Mouse (Mus musculus): Measurements from ENCODE around the gene Dkk2.
"Not testable (repeated sequence)": the region's sequence is repeated elsewhere in the genome, so short reads cannot be mapped to it uniquely, and the experiment has no call there.

Dkk2 gene

DNA sequence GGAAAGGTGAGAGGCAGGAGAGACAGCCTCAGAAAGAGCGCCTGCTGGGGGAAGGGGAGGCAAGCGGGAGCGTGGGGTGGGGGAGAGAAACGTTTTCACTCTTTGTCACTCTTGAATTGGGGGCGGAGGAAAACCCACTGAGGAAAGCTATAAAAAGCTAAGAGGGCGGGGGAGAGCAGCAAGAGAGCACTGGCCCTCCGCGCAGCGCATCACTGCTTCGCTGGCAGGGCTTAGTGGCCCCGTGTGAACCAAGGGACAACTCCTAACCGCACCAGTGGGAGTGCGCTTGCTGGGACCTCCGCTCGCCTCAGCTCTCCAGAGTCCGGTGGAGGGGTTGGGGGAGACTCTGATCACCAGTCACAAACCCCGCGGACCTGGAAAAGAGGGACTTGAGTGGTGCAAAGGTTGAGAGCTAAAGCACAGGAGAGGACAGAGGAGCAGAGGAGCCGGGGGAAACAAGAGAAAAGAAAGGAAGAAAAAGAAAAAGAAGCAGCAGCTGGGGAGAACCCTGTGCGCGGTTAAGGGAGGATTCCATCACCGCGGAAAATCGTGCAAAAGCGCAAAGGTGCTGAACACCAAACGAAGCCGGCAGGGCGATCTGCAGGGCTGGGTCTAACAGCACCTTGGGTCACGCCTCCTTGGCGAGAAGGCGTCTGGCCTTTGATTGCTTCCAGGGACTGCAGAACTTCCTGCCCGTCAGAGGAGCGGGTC, at the start of gene Dkk2:
TSS of gene Dkk2 (plus strand) at position 181 of the 711 bp plus-strand sequence.
- peak; percentile 71 for DNase-seq

DNA sequence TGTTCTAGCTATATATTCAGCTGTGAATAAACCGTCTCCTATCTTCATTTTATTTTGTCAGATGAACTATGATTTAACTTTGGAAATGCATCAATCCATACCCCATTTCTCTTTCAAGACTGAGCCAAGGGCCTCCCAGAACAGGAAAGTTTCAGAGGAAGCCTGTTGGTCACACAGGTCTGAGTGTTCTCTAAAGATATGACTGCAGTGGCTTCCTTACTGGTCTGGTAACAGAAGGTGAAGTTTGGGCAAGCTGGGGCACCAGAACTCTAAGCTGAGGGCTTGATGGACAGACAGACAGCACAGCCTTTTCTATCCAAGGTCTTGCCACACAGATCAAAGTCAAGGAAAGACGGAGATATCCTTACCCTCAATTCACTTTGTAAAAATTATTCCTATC, 48.4 kb upstream of the Dkk2 start:
- DNase-seq, result no peak

DNA sequence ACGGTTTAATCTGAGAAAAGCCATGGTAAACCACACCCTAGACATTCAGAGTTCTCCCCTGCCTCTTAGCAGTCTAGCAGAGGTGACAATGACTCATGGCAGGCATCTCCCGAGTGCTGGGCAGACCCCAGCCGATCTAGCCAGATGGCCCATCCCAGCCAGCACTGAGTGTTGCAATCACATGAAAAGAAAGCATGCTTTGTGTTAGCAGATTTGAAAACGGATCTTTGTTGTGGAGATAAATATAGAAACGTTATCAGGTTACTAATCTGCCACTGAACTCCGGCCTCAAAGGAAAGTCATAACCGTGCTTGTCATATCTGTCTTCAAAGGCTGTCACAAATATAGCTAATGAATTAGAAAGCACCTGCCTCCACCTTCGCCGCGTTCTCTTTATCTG, 47.4 kb upstream of the Dkk2 start:
- no peak for DNase-seq

DNA sequence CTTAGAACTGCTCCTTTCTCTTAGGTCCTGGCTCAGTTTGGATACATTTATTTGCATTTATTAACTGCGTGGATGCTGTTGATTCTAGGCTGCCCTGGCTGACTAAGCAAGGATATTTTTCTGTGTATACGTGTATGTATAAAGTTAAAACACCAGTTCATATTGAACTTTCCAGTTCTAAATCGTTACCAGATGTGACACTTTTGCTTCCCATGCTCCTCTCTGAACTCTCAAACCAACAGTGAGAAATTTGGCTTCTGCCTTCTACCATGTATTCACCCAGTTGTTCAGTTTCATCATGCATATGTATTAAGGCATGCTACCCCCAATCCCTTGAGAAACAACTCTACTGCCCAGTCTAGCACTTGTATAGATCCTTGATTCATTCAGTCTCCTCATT, 45.0 kb upstream of the Dkk2 start:
- DNase-seq, result no peak

DNA sequence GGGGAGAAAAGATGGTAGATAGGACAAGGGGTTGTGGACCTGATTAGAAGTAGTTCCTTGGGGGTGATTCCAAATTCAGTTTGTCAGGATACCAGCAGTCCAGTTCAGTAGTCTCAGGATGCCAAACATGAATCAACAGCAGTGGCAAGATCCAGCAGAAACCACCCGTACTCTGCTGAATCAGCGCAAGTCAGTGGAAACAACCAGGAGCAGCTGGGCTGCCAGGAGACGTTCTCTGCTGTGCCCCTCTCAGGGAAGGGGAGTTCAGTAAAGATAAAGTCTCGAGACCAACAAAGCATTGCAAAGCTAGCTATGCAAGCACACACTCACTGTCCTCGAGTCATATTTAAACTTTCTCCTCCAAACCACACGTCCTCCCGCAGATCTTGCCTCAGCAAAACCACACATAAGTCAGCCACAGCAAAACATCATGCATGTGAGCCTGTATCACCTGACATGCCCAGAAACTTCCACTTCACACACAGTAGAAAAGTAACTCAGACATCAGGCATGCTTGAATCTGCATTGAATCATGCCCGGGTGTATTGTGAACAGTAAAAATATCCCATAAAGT, 34.1 kb upstream of the Dkk2 start:
- DNase-seq, result no peak

DNA sequence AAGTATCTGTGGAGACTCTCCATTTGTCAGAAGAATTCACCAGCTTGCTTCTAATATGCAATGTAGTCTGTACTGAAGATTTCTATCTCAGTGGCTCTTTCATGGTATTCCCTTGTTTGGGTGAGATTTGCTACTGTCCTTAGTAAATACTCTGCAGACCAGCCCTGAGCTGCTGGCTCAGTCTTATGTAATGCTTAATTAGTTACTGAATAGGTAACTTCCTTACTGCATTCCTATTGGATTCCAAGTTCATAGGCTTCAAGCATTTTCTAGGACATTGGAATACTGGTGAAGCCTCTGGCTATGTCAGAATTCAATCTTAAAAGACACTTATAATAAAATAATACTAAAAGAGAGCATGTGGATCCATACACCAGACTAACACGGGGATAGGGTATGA, 22.3 kb upstream of the Dkk2 start:
- not testable (repeated sequence) for DNase-seq

DNA sequence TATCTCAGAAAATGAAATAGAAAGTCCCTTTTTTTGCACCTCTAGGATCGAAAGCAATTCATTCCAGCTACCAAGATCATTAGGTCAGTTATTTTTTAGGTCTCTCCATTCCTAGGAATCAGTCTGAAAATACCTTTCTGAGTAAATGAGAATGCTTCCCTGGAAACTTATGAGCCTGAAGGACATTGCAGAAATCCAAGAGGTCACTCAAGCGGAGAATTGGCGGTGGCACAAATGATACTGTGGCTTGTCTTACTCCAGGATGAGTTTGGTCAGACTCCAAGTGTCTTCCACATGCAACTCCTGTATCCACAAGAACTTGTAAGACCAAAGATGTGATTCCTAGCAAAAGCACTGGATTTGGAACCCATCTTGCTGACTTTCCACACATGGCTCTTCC, 21.7 kb upstream of the Dkk2 start:
- DNase-seq, result no peak

DNA sequence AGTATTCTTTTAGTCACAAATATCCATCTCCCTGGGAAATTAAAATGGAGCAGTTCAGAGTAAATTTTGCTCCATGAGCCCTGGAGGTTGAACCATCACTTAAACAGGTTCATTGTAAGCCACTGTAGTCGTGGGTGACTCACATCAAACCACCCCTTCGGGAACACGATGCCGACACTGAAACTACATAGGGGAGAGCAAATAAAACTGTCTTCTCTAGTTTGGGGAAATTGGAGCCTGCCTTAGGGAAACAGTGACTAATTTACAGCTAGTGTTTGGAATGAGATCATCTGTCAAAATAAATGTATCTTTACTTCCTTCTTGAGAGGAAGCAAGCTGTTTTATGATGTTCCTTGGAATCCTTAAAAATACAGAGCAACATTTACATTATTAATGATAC, 21.1 kb upstream of the Dkk2 start:
- DNase-seq, result no peak

DNA sequence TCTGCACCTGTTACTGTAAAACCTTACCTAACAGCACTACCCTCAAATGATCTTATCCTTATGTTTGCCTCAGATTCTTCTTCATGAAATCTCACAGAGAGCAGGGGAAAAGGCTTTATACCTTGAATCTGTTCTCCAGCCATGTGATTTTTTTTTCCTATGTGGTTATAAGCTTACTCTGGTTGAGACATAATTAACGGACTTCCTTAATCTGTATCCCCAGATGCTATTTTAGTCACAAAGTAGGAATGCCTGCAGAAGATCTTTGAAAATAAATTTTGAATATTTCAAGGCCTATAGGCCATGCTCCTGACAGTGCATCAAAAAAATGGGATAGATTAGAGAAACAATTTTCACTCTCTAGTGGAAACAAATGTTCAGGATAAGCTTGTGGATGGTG, 20.2 kb upstream of the Dkk2 start:
- no peak for DNase-seq

DNA sequence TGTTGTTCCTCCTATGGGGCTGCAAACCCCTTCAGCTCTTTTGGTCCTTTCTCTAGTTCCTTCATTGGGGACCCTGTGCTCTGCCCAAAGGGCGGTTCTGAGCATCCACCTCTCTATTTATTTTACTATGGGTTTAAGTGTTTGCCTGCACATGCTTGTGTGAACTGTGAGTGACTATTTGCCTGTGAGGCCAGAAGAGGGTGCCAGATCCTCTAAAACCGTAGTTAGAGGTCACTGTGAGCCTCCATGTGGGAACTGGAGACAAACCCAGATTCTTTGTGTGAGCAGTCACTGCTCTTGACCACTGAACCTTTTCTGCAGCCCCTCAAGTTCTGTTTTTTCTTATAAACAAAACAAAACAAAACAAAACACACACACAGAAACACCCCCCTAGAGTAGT, 14.1 kb upstream of the Dkk2 start:
- peak; percentile 27 for DNase-seq

DNA sequence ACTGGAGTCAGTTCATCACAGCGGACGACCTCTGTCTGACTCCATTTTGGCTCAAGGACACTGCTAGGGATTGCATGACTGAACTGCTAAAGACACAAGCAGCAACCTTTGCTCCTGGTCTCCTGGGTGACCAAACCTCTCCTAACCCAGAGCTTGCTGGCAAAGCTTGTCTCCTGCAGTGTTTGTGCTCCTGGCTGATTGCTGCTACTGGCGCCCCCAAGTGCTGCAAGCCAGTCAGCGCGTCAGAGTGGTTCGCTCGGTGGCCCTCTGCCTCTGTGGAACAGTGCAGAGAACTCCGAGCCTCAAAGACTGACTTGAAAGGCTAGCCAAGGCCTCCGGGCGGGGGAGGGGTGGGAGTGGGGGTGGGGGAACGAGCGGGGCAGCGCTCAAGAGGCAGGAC, 1.1 kb upstream of the Dkk2 start:
- peak; percentile 89 for DNase-seq

DNA sequence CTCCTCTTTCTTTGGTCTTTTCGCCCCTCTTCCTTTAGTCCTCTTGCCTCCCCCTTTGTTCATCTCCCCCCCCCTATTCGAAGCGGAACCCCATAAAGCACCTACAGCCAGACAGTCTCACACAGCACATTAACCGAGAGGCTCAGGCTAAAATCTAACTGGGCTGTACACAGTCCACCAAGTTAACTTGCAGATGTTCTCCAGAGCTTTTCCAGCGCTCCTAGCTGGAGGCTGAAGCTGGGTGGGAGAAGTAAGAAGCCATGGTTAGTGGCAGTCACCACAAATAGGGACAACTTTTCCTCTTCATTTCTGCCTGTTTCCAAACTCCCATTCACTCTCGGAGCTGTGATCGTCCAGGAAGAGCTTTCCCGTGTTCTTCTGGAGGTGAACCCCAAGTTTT, 412 bp upstream of the Dkk2 start:
- peak; percentile 29 for DNase-seq

DNA sequence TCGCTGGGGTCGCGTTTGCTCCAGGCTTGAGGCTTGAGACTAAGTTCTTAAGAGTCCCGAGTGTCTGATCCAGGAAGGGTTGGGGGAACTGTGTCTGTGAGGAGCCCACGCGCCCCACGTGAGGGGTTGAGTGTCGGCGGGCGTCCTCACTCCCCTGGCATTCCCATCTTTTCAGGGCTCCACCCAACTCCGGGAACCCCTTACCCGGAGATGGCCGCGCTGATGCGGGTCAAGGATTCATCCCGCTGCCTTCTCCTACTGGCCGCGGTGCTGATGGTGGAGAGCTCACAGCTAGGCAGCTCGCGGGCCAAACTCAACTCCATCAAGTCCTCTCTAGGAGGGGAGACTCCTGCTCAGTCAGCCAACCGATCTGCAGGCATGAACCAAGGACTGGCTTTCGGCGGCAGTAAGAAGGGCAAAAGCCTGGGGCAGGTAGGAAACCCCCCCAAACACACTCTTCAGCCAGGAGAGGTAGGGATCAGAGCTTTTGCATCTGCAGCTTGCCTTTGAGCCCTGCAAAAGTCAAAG, 795 bp downstream of the Dkk2 start:
- peak; percentile 57 for DNase-seq

DNA sequence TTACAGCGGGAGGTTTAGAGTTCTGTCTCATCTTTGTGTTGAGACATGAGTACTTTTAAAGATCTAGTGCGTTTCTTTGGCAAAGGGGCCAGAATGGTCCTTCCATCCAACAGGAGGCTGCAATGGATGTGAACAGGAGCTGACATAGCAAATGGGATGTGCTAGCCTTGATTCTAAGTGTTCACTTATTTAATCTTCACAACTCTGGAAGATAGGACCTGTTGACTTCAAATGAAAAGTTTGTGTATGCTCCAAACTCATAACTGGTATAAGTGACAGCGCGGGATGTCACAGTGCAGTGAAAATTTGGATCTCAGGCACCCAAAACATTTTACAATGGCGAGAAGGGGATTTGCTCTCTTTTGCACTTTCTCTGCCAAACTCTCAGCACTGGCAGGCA, 1.4 kb downstream of the Dkk2 start:
- peak; percentile 10 for DNase-seq

DNA sequence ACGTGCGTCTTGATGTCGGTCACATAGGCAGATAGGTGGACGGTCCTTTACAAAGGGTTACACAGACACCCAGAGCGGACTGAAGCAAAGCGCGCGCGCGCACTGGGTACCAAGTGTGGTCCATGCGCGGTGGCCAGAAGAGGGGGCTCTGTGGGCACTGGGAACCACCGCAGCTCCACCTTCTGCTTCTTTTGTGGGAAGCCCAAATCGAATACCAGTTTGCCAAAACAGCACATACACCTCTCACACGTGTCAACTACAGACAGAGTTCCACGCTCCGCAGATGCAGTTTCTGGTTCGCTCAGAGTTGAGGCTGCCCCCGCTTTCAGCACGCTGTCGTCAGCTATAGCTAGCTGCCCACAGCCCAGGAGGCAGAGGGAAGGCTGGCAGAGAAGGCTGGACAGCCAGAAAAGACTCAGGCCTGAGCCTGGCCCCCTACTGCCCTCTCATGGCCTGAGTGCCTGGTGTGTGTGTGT, 2.0 kb downstream of the Dkk2 start:
- DNase-seq, result peak; percentile 85

DNA sequence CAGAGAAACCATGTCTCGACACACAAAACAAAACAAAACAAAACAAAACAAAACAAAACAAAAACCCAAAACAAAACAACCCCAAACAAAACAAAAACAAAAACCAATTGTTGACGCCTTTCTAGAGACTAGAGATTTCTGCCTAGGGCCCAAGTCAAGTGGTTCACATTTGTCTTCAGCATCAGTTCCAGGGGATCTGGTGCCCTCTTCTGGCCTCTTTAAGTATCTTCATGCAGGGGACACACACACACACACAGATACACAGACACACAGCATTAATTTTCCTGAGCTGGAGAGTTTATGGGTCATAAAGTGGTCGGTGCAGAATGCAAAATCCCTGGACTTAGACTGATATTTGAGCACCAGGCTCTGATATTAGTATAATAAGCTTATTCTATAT, 7.9 kb downstream of the Dkk2 start:
- DNase-seq, result no peak

DNA sequence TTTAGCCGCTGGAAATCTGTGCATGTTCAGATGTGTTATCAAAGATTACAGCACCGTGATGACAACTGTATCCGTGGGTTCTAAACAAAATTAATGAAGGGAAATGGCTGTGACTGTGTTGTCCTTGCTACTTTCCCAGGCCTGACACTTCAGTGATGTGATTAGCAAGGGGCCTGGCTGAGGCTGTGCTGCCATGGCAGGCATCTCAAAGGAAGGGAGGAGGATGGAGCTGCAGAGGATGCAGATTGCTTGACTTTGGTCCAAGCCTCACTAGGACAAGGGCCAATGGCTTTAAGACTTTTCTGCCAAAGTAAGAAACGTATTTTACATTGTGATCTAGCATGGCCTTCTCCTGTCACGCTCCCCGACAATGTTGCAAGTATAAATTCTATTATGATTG, 11.2 kb downstream of the Dkk2 start:
- DNase-seq, result no peak

DNA sequence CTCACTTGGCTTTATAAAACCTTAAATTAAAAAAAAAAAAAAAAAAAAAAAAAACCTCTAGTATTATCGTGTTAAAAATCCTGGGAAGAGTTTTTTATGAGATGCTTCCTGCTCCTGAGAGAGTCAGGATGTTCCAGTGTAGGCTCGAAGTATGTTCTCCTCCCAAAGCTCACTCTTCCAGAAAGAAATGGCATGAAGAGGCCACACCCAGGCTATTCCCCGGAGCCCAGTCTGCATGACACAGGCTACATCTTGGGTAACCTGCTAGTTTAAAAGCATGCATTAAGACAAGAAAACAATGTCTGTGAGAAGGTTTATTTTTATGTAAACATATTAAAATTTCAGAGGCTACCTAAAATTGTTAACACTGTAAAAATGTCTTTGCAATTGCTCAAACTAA, 15.7 kb downstream of the Dkk2 start:
- DNase-seq, result no peak

DNA sequence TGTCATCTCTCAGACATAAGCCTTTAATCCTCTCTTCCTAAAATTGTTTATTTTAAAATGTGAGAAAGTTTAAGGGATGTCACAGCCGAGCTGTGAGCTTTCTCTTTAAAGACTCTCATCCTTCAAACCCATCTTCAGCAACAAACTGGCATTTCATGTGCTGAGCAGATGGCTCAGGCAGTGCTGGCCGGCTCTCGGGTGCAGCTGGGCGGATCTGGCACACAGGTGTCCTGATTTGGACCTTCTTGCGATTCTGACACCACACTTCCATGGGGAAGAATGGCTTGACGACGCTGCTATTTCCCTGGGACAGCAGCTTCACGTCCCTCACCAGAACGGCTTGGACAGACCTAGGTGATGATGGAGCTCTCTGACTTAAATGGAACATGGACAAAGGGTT, 17.9 kb downstream of the Dkk2 start:
- DNase-seq, result peak; percentile 5

DNA sequence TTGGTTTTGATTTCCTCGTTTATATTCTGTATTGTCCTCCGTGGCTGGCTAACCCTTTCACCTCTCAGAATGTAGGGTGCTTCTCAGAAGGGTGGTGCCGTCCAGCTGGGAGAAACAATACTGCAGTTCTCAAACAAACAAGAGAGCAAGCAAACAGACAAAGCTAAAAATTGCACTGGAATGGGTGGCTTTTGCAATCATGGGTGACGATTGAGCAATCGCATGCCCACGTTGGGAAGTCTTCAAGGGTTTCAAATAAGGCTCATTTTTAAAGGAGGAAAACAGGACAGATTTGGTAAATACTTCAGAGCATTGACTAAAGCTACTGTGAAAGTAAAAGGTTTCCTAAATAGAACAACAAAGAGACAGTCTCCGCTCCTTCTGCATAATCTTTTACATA, 18.4 kb downstream of the Dkk2 start:
- no peak for DNase-seq

DNA sequence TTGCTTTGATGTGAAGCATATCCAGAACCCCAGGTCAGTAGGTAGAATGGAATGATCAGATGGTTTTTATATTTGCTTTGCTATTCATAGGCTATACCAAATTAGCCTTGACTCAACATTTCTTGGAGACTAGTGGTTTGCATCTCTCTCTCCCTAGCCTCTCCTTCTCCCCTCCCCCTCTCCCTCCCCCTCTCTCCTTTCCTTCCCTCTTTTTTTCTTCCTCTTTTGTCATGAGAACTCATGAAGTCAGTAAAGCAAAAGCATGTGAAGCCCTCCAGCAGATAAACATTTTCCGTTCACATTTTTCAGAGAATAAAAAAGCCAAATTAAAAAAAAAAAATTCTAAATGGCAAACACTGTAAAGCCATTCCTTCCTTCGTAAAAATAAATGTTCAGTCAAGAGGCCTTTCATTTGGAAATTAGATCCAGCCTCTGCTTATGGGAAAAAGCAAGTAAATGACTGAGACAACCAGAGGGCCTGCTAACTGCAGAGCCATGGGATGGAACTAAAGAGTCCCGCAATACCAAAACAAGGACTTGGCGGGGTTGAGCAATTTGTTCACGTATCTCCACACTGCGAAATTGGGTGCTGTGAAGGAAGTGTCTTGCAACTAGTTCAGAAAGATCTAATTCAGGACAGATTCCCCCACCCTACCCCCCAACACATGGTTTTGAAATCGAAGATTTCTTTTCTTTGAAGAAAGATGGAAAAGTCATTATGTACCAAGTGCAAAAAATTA, 30.9 kb downstream of the Dkk2 start:
- no peak for DNase-seq

DNA sequence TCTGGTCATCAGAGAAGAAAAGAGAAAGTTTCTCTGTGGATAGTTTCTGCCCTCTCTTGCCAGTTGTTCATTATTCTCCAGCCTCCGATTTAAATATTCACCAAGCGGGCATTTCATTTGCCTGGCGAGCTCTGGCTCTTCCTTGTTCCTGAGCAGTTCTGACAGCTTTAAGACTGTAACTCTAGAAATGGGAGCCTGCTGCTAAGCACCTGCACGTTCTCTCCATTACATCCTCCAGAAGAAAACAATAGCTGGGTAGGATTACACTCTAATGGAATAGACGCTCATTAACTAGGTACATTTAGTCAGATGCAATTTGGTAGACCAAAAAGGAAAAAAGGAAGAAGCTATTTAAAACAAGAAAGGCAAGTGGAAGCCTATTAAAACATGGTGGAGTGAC, 36.3 kb downstream of the Dkk2 start:
- DNase-seq, result no peak

DNA sequence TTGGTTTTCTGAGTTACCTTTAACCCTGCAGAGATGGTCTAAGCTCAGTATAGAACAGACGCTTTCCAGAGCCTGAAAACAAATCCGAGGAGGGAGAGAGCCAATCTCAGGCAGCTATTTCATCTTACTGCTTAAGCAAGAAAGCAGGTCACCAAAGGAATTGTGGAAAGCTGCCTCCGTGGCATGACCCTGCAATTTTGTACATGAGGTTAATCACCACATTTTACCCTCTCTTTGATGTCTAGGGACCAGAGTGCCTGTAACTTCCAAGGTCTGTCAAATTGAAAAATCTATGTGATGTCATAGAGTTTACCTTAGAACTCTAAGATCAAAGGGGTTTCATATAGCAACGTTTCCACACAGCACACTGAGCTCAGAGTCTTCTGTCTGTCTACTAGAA, 37.5 kb downstream of the Dkk2 start:
- DNase-seq, result peak; percentile 55

DNA sequence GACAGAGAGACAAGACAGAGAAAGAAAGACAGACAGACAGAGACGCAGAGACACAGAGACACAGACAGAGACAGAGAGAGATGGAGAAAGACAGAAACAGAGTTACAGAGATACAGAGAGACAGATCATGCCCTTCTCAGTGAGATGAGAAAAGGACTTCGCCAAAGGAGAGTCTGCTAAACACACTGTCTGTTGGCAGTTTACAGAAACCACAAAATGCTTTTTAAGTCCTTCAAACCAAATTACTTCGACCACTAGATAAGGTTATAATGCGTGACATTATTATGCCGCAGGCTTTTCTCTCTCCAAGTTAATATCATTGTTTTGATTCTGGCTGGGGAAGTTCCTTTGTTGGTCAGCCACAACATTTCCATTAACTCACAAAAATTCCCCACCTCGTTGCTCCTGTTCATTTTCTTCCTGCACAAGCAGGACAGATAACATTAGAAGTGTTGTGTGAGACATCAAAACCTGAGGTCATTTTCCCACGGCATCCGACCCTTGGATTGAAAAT, 40.2 kb downstream of the Dkk2 start:
- DNase-seq, result no peak
